Mouse (Mus musculus) kidney, postnatal 0 days (tissue): Measurements from ENCODE around the gene Slc35e2. TPM values are rescaled to one million over a fixed set of nuclear protein-coding genes. Genes with fewer than 3 reads are reported as not detected.

ENCODE experiments used
- ATAC-seq: fragments of 200-750 bp; cut with Nextera tagmentation; replicated peaks from 2 replicates; pipeline ENCODE4 v1.8.0; 2017; ENCODE audit warnings: low read depth, moderate number of reproducible peaks, moderate TSS enrichment, moderate library complexity; ENCODE audit not compliant: low FRiP score
- DNase-seq: peaks from one replicate; pipeline ENCODE4 v3.0.0-alpha.2; 2016; ENCODE audit warnings: low spot score
- H3K27ac ChIP-seq: fragments of 300-500 bp; sonication (generic); 2 replicates; pipeline ENCODE4 v1.5.1; 2014; ENCODE audit warnings: mild to moderate bottlenecking
- H3K27me3 ChIP-seq: fragments of 300-500 bp; sonication (generic); 2 replicates; pipeline ENCODE4 v1.6.1; 2014; ENCODE audit warnings: low read length, mixed read lengths; ENCODE audit not compliant: insufficient read depth
- H3K36me3 ChIP-seq: fragments of 300-500 bp; sonication (generic); 2 replicates; pipeline ENCODE4 v1.6.1; 2014; ENCODE audit warnings: low read length, mixed read lengths; ENCODE audit not compliant: insufficient read depth
- H3K4me1 ChIP-seq: fragments of 300-500 bp; sonication (generic); replicated peaks from 2 replicates; pipeline ENCODE4 v1.6.1; 2014; ENCODE audit warnings: antibody characterized with exemption, low read length, mixed read lengths; ENCODE audit not compliant: insufficient read depth
- H3K4me2 ChIP-seq: fragments of 300-500 bp; sonication (generic); 2 replicates; pipeline ENCODE4 v1.6.1; 2014; ENCODE audit warnings: mild to moderate bottlenecking, low read length, moderate library complexity, mixed read lengths
- H3K4me3 ChIP-seq: fragments of 300-500 bp; sonication (generic); replicated peaks from 2 replicates; pipeline ENCODE4 v1.5.1; 2014; ENCODE audit warnings: low read depth, low read length
- H3K9ac ChIP-seq: fragments of 300-500 bp; sonication (generic); 2 replicates; pipeline ENCODE4 v1.6.1; 2014; ENCODE audit warnings: low read depth, low read length
- H3K9me3 ChIP-seq: fragments of 300-500 bp; sonication (generic); replicated peaks from 2 replicates; pipeline ENCODE4 v1.6.1; 2016; ENCODE audit warnings: low read length, inconsistent platforms, mixed read lengths
- CTCF ChIP-seq: IDR thresholded peaks from 2 replicates; pipeline ENCODE4 v1.5.1; 2016; ENCODE audit warnings: antibody characterized with exemption, low read depth, mild to moderate bottlenecking, moderate library complexity
- WGBS: fragments of 180-500 bp; shearing (Covaris S2); extraction: QIAGEN DNeasy Blood & Tissue Kit; methylation state at CpG from one replicate; pipeline ENCODE4 v1.1.7; 2014; 5-methylcytosine and 5-hydroxymethylcytosine counted together
- polyA plus RNA-seq: library from polyadenylated mRNA; unstranded; fragments of >200 nt; fragmentation: Nextera tagmentation; extraction: Ambion mirVana; gene quantifications from 2 replicates; pipeline ENCODE4 v1.2.1, GENCODE M21; 2015

Gene Slc35e2
- polyA plus RNA-seq, 1 experiment from 2014 or later = 6.6 TPM

GRCm38 (mm10) chr4:155561661-155562442, 39.4 kb upstream of the Slc35e2 start, which contains the start of gene Nadk:
Gene Nadk (plus strand): TSS chr4:155562378.
- no peak within 1 kb of the TSS; the same call in 1 of the 2 replicates for H3K4me3 ChIP-seq
- no peak for DNase-seq
- no peak for TF ChIP-seq CTCF
- no peak for ATAC-seq
- peaks cover 21% of the 10 kb centered on the region for H3K4me1 ChIP-seq
- H3K27me3 ChIP-seq = no peaks in the 10 kb centered on the region
- H3K9ac ChIP-seq = peak within 1 kb of the TSS; percentile 36; the same call in 1 of the 2 replicates
- no peaks in the 10 kb centered on the region for H3K9me3 ChIP-seq
- H3K4me2 ChIP-seq = peak within 1 kb of the TSS; percentile 53
- peaks cover 31% of the 10 kb centered on the region for H3K36me3 ChIP-seq
- WGBS = 62% methylated on average over 7 of the region's 7 CpGs
- peak within 1 kb of the TSS; percentile 70 for H3K27ac ChIP-seq

- H3K9ac ChIP-seq = peak overlapping the region; percentile 36; the same call in 1 of the 2 replicates
- peaks cover 24% of the 10 kb centered on the region for H3K36me3 ChIP-seq
- H3K4me3 ChIP-seq = no peak overlapping the region; the same call in 1 of the 2 replicates
- 0 out of 2 replicates have a peak, but pooled peaks have one; percentile 5 for ATAC-seq
- peaks cover 21% of the 10 kb centered on the region for H3K4me1 ChIP-seq
- H3K9me3 ChIP-seq = no peaks in the 10 kb centered on the region
- peak overlapping the region; percentile 53 for H3K4me2 ChIP-seq
- H3K27ac ChIP-seq = peak overlapping the region; percentile 70
- no peak for TF ChIP-seq CTCF
- DNase-seq = peak; percentile 60
- no peaks in the 10 kb centered on the region for H3K27me3 ChIP-seq
- WGBS = under 1% methylated on average over 19 of the region's 19 CpGs
These were observed 38.4 kb upstream of the Slc35e2 start for GRCm38 (mm10) chr4:155562725-155563399.

DNA sequence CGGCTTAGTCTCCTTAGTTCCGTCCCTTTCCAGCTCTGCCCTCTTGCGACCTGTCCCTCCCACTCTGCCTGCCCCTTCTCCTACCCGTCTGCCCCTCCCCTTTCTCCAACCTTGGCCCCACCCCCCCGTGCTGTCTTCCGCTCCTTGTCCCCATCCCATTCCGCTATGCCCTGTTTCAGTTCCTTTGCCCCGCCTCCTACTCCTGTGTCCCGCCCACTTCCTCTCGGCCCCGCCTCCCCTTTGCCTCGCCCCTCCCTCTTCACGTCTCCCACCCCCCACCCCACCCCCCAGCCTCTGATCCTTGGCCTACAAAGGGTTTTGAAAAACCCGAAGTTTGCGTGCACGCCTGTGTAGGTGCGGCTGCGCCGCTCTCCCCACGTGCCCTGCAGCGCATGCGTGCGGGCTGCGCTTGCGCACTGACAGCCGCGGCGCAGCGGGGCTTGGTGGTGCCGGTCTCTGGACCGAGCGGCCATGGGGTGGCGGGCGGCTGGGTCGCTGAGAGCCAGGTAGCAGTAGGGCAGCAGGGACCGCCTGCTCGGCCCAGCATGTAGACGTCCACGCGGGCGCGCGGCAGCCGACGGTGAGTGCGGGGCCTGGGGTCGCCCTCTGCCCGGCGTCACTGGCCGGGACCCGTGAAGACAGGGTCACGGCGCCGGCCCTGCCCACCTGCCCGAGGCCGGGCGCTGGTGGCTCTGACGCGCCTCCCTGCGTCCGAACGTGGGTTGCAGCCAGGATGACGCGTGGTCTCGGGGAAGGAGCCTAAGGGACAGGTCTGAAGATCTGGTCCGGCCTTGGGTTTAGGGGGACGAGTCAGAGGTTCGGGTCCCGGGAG, 37.6 kb upstream of the Slc35e2 start:
- peak; percentile 100 for DNase-seq
- H3K9ac ChIP-seq = peak overlapping the region; percentile 66
- WGBS = under 1% methylated on average over 69 of the region's 69 CpGs

DNA sequence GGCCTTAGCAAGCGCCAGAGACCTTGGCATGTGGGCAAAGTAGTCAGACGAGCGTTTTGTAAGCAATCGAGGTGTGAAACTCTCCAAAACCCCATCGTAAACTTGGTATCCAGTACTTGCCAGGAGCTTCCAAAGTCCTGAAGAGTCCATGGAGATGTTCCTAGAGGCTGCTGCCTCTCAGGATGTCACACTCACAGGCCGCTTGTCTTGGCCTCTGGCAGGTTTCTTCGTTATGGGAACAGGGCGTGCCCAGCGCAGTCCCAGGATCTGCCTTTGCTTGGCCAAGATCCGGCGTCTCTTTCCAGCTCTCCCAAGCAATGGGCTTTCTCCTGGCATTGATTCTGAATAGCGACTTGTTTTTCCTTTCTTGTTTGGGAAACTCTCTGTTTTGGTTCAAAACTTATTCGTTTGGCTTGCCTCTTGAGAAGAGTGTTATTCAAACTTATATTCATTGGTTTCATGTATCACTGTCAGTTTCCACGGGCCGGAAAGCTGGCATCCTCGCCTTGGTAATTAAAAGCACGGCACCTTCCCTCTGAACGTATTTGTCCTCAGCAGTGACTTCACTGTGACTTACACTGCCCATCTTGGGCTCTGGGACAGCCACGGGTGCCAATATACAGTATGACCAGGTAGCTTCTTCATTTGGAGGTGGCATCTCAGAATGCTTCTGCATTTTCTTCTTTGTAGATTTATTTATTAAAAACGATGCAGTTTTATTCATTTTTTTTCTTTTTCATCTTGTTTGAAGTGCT, 36.7 kb upstream of the Slc35e2 start:
- H3K4me2 ChIP-seq = peak overlapping the region; percentile 74
- no peak for ATAC-seq
- H3K36me3 ChIP-seq = peaks cover 9% of the 10 kb centered on the region; the same call in 1 of the 2 replicates
- no peaks in the 10 kb centered on the region for H3K9me3 ChIP-seq
- no peak for TF ChIP-seq CTCF
- peak overlapping the region; percentile 70 for H3K4me3 ChIP-seq
- peak overlapping the region; percentile 97 for H3K27ac ChIP-seq
- no peaks in the 10 kb centered on the region for H3K27me3 ChIP-seq
- 9% methylated on average over 20 of the region's 20 CpGs for WGBS
- peak overlapping the region; percentile 66 for H3K9ac ChIP-seq
- DNase-seq = peak; percentile 34
- H3K4me1 ChIP-seq = peaks cover 21% of the 10 kb centered on the region

More for the DNA sequence above, 37.6 kb upstream of the Slc35e2 start:
- ATAC-seq = peak; percentile 94
- peak overlapping the region; percentile 74 for H3K4me2 ChIP-seq
- peaks cover 18% of the 10 kb centered on the region for H3K36me3 ChIP-seq
- peak; percentile 60 for TF ChIP-seq CTCF
- no peaks in the 10 kb centered on the region for H3K27me3 ChIP-seq
- peak overlapping the region; percentile 70 for H3K4me3 ChIP-seq
- peaks cover 21% of the 10 kb centered on the region for H3K4me1 ChIP-seq
- H3K9me3 ChIP-seq = no peaks in the 10 kb centered on the region
- H3K27ac ChIP-seq = peak overlapping the region; percentile 97

GRCm38 (mm10) chr4:155566555-155566954, 34.7 kb upstream of the Slc35e2 start:
- H3K36me3 ChIP-seq = no peaks in the 10 kb centered on the region
- no peaks in the 10 kb centered on the region for H3K9me3 ChIP-seq
- DNase-seq = peak; percentile 46
- H3K4me1 ChIP-seq = peaks cover 21% of the 10 kb centered on the region
- 40% methylated on average over 8 of the region's 8 CpGs for WGBS
- H3K9ac ChIP-seq = no peak overlapping the region
- ATAC-seq = no peak
- H3K4me2 ChIP-seq = peak overlapping the region; percentile 31
- H3K27me3 ChIP-seq = no peaks in the 10 kb centered on the region
- no peak overlapping the region for H3K4me3 ChIP-seq
- peak overlapping the region; percentile 67 for H3K27ac ChIP-seq
- TF ChIP-seq CTCF = peak; percentile 26; the same call in 1 of the 2 replicates
